Mouse (Mus musculus) kidney, adult 9 months (tissue): ENCODE data around the gene Anapc11.
"Not testable (repeated sequence)": the region's sequence is repeated elsewhere in the genome, so short reads cannot be mapped to it uniquely, and the experiment has no call there.

Experiments
- DNase-seq: peaks from one replicate; pipeline ENCODE4 v3.0.0; 2022

The Anapc11 gene

GRCm38 (mm10) chr11:120598283-120598989 lies at the start of gene Anapc11, which contains the start of gene Alyref:
TSS of gene Anapc11 (plus strand) at chr11:120598421.
TSS of gene Alyref (minus strand) at chr11:120598365.
- DNase-seq: peak; percentile 94

GRCm38 (mm10) chr11:120548786-120549167 lies 49.4 kb upstream of the Anapc11 start:
- DNase-seq: peak; percentile 20

GRCm38 (mm10) chr11:120549168-120549945 lies 48.9 kb upstream of the Anapc11 start, which contains the start of gene Mcrip1:
TSS of gene Mcrip1 (minus strand) at chr11:120549727.
- peak; percentile 93 for DNase-seq

GRCm38 (mm10) chr11:120549986-120550809 lies 48.0 kb upstream of the Anapc11 start:
- peak; percentile 38 for DNase-seq

- no peak for DNase-seq
These were observed 47.3 kb upstream of the Anapc11 start, which contains the start of gene Ppp1r27 for GRCm38 (mm10) chr11:120550810-120551440. TSS of gene Ppp1r27 (minus strand) at chr11:120551132.

GRCm38 (mm10) chr11:120552736-120553135 lies 45.5 kb upstream of the Anapc11 start:
- DNase-seq: no peak

GRCm38 (mm10) chr11:120554834-120555233 lies 43.4 kb upstream of the Anapc11 start:
- DNase-seq: no peak

- no peak for DNase-seq
These were observed 43.0 kb upstream of the Anapc11 start for GRCm38 (mm10) chr11:120555260-120555659.

- DNase-seq: not testable (repeated sequence)
These were observed 39.4 kb upstream of the Anapc11 start for GRCm38 (mm10) chr11:120558843-120559242.

- no peak for DNase-seq
These were observed 37.1 kb upstream of the Anapc11 start for GRCm38 (mm10) chr11:120560952-120561728.

GRCm38 (mm10) chr11:120562949-120563348 lies 35.3 kb upstream of the Anapc11 start:
- no peak for DNase-seq

- DNase-seq: no peak
These were observed 33.1 kb upstream of the Anapc11 start for GRCm38 (mm10) chr11:120565114-120565513.

GRCm38 (mm10) chr11:120568324-120568723 lies 29.9 kb upstream of the Anapc11 start:
- DNase-seq: no peak

GRCm38 (mm10) chr11:120571122-120571521 lies 27.1 kb upstream of the Anapc11 start:
- no peak for DNase-seq

GRCm38 (mm10) chr11:120571754-120572416 lies 26.3 kb upstream of the Anapc11 start:
- no peak for DNase-seq

GRCm38 (mm10) chr11:120572417-120572751 lies 25.8 kb upstream of the Anapc11 start:
- DNase-seq: peak; percentile 27

- peak; percentile 100 for DNase-seq
These were observed 25.3 kb upstream of the Anapc11 start, which contains the start of gene P4hb for GRCm38 (mm10) chr11:120572752-120573584. TSS of gene P4hb (minus strand) at chr11:120573253.

- no peak for DNase-seq
These were observed 24.5 kb upstream of the Anapc11 start for GRCm38 (mm10) chr11:120573585-120574277.

GRCm38 (mm10) chr11:120574278-120574600 lies 24.0 kb upstream of the Anapc11 start:
- DNase-seq: no peak

- no peak for DNase-seq
These were observed 23.2 kb upstream of the Anapc11 start for GRCm38 (mm10) chr11:120575046-120575445.
